Mouse (Mus musculus) cerebellum, adult 2 months (tissue): ENCODE results near the gene Rogdi.

Experiments used
- CTCF ChIP-seq: fragments of 200-500 bp; IDR thresholded peaks from 2 replicates; pipeline ENCODE4 v1.5.1; 2011; ENCODE audit warnings: low read depth, mild to moderate bottlenecking, control low read depth, low read length, moderate library complexity, borderline replicate concordance; ENCODE audit not compliant: insufficient read depth
- POLR2A ChIP-seq: fragments of 200-500 bp; IDR thresholded peaks from 2 replicates; pipeline ENCODE4 v1.6.1; 2011; ENCODE audit warnings: low read length, control low read depth, borderline replicate concordance; ENCODE audit not compliant: insufficient read depth

- TF ChIP-seq CTCF, result no peak
- no peak for TF ChIP-seq POLR2A
Observed at GRCm38 (mm10) chr16:5049182-5049773, 35.9 kb upstream of the Rogdi start.
